Mouse (Mus musculus): Measurements from ENCODE around the gene Mrrf.
A peak's percentile ranks its signal among the peaks of the same experiment; 100 is the strongest.

Mrrf gene

DNA sequence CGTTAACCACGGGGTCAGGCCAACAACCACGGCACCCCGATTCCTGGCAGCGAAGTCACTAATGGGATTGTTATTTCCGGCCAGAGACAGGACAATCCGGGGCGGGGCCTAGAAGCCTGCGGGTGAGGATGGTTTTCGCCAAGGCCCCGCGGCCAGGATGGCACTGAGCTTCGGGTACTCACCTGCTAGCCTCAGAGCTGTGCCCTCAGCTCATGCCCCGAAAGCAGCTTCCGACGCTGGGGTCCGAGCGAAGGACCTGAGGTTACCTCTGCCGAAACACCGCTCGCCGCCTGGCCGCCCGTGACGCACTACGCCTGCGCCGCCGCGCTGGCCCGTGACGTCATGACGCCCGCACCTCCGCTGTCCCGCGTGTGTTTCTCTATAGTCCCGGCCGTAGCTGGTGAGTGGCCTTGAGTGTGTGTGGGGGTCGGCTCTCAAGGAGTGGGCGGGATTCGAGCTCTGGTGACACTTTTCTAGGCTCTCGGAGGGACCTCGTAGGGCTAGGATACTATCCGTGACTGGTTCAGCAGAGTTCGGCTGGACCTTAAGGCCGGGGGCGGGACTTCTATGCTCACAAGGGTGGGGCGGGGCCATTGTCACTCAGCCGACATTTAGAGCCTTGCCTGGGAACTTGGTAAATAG, at the start of gene Mrrf, which contains the start of gene Rbm18:
Mrrf (plus strand) TSS at position 90 of the 642 bp plus-strand sequence.
Rbm18 (minus strand) TSS at position 474 of the 642 bp plus-strand sequence.
- peak; percentile 94 for DNase-seq

DNA sequence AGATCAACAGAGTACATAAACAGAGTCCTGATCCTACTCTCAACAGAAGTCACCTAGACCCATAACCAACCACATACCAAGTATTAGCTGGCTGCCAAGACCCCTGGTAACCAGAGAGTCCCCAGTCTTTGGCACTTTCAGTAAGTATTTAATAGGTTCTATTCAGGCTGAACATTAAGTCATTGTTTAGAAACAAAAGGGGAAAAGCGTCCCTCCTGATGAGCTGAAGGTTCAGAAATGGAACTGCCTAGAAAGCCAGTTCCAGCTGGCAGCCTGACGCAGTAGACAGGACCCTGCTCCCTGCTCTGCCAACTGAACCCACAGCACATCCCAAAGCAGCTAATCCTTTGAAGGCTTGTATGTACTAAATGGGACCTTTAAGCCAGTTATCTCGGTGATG, 47.0 kb upstream of the Mrrf start:
- no peak for DNase-seq

DNA sequence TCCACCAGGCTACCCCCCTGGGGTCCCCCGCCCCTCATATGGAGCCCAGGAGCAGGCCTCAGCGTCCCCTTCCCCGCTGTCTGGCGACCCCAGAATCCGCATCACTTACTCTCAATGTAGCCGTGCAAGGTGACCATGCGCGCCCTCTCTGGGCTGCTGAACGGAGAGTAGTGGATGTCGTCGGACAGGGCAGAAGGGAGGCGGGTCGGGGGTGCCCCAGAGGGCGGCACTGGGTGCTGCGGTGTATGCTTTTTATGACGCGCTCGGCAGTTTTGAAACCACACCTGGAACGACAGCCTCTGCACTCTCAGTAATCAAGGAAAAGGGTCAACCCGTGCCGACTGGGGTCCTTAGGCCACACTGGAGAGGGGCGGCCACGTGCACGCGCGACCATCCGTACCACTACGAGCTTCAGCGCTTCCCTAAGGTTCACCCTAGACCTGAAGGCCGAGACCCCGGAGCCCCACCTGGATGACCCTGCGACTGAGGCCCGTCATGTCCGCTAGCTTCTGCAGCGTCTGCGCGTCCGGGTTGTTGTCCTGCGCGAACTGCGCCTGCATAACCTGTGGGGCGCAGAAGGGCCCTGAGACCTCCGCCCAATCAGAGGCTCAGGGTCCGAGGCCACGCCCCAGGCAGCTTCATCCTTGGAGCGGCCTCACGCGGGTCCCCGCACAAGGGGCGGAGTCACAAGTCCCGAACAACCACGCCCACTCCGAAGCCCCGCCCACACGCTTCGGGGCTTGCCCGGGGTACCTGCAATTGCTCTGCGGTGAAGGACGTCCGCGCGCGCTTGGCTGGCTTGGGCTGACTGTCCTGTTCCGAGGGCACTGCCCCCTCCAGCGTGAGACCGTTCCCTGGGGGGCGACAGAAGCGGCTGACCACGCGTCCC, 45.1 kb upstream of the Mrrf start:
- peak; percentile 51 for DNase-seq

DNA sequence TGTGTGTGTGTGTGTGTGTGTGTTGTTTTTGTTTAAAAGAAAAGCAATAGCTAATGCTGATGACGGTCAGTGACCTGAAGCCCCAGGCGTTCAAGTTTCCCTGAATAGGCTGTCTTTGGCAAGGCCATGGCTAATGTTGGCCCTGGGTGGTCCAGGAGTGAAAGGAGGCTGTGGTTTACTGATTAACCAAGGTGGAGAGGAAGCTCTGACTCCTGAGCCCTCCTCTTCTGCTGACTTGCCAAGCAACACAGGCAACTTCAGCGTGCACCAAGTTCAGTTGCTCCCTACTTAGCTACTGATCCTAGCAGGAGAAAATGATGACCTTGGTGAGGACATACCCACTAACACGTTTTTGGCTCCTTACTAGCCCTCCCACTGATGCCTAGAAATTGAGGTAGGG, 43.4 kb upstream of the Mrrf start:
- DNase-seq, result no peak

DNA sequence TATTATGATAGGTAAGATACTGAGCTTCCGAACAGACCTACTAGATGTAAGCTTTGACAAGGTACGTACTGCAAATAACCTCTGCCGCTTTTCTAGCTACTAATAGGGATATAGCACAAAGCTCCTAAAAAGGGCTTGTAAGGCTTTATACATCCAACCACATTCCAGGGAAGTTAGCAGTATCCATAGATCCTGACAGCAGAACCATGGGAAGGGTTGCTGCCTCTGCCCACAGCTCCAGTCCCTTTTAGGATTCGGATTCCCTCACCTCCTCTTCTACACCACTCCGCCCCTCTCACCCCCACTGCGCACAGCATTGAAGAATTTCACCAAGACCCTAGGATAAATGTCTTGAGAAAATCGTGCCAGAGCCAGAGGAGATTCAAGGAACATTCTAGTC, 42.9 kb upstream of the Mrrf start:
- no peak for DNase-seq

DNA sequence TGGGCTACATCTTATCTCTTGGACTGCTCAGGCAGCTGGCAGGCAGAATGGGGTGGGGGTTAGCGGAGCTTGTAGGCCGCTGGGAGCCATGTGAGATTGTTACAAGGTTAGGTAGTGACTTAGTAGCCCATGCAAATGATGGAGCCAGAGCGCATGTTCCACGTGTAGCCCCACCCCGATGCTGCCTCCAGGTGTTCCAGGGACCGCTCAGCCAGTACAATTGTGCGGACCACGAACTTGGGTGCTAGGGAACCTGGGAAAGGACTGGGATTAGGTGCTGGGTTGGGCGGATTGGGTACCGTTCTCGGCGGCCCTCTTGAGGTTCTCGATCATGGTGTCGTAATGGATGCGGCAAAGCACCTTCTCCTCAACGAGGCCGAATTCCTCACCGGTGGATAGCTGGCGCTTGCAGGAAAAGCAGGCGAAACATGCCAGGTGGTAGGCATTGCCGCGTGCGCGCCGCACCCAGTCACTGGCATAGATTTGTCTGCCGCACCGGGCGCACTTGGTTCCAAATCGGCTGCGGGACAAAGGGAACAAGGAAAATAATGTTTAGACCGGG, 42.2 kb upstream of the Mrrf start:
- no peak for DNase-seq

DNA sequence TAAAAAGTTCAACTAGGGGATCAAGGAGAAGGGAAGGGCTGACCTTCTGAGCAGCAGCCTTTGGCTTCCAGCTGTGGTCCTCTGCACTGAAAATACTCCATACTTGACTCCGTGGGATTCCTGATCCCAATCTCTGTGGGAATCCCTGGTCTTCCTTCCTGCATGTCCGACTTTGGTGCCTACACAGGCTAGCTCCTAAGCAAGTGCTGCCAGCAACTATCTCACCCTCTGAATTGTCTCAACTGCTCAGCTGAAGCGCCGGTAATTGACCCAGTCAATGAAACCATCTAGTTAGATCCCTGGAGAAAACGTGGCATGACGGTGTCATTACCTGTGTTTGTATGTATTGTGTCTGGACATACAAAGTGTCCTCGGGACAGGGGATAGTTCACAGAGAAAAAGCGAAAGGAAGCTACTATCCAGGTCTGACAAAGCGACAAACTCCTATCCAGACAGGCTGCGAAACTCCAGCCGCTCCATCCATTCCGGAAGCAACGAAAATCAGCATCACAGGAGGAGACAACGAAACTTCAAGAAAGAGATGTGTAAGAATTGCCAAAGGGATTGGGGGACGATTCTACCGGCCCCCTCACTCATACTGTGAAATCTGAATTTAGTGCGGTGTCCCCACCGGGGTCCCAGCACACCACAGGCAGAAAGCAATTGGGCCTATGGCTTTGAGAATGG, 38.9 kb upstream of the Mrrf start:
- no peak for DNase-seq

DNA sequence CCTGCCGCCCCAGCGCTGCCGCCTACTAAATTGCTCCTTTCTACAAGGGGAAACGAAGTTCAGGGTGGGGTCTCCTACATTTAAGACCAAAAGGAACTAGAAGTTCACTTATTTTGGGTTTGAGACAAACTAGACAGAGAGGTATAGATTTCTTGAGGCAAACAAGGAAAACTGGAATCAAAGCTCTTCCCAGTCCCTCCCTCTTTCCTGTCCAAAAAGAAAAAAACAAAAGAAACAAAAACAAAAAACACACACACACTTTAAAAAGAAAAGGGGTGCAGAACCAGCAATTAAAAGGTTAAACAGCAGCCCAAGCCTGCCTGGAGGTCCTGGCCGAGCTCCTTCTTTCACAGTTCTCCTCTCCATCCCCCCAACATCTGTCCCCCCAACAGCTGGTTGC, 38.2 kb upstream of the Mrrf start:
- no peak for DNase-seq

DNA sequence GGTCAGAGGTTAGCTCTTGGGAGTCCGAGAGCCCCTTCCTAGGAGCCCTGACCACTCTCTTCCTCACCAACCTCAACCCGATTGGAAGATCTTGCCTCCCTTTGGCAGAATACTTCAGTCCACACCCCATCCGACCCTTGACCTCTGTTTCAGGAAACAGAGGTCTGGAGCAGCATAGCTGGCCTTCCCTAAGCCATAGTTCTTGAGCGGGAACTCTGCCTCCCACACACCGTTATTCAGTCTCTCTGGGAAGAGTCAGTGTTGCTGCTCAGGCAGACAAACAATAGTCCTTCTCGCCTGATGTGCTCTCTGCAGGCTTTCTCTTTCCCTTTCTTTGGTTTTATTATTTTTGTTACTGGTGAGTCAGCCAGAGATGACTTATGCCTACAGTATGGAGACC, 36.5 kb upstream of the Mrrf start:
- DNase-seq, result no peak

DNA sequence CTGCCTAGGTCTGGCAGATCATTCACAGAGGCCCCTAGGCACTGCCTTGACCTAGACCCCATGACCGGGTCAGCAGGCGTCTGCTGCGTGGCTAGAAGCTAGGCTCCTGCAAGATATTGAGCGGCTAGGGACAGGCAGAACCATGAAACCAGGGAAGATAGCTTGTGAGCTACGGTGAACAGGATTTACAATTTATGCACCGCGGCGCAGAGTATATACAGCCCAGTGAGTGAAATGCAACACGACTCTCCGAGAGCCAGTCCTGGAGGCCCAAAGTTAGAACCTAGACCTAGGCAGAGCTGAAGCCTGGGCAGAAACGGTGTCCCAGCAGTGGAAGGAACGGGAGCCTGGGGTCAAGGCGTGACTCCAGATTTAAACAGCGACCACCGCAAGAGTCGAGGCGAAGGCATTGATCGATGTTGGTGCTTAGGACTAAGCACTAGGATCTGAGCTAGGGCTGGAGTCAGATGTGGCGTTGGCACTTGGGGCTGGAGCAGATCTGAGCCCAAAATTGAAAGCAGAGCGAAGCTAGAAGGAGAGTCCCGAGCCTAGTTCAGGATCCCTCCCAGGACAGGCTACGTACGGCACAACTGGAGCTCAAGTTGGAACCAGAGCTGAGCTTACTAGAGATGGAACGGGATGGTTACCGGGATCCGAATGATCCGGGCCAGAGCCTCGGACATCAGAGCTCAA, 34.2 kb upstream of the Mrrf start:
- DNase-seq, result no peak

DNA sequence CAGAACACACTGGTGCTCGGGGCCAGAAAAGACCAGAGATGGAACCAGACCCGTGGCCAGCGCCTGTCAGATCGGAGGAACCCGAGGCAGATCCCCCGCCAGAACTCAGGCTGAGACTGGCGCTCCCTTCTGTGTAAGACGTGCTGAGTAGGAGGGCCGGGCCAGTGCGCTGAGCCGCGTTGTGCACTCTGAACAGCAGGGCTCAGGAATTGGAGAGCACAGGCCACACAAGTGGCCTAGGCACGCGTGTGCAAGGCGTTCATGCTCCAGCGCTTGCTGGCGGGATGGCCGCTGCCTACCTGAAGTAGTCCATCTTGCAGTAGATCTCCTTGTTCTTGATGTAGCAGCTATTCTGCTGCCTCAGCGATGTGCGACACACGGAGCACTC, 33.6 kb upstream of the Mrrf start:
- DNase-seq, result peak; percentile 20

DNA sequence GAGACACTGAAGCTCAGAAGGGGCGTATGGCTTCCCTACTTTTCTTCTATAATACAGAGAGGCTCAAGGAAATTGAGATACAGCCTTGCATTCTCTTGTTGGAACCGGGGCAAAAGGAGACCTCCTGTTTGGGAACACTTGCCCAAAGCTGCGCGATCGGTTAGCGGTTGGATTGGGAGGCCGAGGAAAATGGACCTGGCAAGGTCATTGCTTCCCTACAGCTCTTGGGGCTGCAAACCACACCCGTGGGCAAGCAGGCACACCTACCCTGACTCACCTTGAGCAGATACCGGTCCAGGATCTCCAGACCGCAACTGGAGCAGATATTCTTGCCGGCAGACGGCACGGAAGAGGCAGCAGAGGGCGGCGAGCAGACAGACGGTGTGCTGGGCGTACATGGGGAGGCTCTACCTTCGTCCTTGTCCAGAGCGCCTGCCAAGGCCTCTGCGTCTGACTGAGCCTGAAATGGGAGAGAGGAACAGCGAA, 33.1 kb upstream of the Mrrf start:
- no peak for DNase-seq

DNA sequence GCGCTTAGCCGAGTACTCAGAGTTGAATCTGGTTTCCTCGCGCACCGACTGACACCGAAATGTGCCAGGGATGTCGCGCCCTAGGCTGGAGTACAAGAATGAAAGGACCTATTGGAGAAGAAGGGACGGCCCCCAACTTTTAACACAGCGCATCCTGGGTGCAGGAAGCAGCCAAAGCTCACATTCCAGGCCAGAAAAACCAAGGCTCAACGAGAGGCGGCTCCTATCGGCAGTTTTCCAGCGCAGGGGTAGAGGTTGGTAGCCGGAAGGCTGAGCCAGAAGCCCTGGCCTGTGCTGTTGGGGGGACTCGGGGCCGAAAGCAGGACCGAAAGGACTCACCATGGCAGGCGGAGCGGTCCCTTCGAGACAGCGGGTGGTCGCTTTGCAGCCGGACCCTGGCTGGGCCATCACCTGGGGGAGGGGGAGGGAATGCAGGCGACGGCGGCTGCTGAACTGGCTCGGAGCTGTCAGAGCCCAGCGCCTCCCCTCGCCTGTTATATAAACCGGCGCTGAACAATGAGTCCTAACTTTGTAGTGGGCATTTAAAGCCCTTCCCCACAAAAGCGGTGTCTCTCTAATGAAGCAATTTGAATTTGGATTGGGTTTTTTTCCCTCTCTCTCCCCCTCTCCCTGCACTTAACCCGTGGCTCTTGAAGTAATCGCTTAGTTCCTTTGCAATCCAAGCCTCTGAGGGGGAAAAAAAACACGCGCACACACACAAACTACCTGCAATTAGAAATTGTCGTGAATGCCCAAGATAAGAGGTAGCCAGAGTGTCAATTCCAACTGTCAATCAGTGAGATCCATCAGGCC, 32.4 kb upstream of the Mrrf start:
- DNase-seq, result peak; percentile 27

DNA sequence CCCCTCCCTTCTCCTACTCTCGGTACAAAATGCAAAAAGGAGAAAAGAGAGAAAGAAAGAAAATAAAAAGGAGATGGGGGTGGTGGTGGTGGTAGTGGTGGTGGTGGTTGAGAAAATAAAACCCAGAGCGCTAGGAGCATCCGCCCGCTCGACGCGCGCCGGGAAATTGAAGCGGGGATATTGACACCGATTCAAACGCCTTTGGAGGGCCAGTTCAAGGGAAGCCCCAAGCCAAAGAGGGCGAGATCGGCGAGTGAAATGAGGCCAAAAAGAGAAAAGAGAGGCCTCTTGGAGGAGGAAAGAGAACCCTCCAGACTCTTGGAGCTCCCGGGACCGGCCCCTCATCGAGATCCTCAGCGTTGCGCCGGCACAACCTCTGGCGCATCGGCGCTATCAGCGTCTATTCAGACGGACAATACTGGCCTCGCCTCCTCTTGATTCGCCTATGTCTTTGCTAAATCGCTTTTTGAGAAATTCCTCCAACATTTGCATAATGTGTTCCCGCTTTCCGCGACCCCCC, 31.7 kb upstream of the Mrrf start:
- no peak for DNase-seq

DNA sequence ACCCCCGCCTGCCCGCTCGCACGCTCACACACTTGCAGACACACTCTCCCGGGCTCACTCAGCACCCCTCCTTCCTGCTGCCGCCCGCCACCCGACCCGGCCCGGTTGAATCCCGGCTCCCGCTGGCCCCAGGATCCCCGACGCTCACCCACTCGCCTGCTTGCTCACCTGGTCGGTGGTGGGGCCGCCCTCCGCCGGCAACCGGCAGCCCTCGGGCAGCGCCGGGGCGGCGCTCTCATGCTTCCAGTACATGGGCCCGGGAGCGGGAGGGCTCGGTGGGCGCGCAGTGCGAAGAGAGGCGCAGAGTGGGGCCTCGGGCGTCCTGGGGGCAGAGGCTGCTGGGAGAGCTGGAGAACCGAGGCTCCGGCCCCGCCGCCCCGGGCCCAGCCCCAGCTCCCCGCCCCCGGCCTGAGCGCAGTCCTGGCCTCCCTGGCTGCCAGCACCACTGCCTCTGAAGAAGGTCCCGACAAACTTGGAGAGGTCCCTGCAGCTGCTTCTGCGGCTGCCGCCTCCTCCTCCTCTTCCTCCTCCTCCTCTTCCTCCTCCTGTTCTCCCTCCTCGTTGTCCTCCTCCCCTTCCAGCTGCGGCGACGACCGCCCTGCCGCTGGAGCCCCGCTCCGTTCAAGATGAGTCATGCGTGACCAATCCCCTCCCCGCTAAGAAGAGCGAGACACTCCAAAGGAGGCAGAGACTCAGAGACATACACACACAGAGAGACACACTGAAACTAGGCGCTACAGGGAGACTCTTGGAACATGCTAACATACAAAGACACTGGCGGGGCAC, 31.0 kb upstream of the Mrrf start, which contains the start of gene Lhx6:
Lhx6 (minus strand) TSS at position 453 of the 786 bp plus-strand sequence.
- DNase-seq, result peak; percentile 40

DNA sequence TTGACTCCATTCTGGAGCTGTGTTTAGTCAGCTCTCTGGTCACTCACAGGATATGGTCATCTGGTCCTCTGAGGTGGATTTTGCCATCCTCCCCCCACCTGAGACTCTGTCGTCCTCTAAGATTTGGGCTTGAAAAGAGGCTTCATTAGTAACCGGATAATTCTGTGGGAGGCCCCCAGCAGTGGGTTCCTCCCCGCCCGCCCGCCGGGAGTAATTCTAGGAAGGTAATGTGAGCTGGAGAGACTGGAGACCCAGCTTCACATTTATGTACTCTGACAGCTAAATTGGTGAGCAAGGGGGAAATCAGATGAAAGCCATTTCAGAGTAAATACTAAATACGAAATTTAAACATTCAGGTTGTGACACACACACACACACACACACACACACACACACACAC, 27.6 kb upstream of the Mrrf start:
- DNase-seq, result no peak

DNA sequence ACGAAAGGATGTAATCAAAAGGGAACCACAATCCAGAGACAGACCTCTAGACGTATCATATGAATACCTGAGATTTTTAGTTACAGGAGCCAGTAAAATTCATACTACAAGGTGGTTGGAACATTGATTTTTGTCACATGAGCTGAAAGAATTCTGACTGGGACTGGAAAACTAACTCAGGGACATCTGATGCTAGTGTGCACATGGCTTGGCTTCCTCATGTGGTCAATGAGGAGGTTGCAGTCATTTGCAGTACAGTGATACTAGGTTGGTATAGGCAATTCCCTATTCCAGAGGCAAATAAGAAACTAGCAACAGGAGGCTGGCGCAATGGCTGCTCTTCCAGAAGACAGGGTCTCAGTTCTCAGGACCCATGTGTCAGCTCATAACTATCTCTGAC, 23.6 kb upstream of the Mrrf start:
- no peak for DNase-seq

DNA sequence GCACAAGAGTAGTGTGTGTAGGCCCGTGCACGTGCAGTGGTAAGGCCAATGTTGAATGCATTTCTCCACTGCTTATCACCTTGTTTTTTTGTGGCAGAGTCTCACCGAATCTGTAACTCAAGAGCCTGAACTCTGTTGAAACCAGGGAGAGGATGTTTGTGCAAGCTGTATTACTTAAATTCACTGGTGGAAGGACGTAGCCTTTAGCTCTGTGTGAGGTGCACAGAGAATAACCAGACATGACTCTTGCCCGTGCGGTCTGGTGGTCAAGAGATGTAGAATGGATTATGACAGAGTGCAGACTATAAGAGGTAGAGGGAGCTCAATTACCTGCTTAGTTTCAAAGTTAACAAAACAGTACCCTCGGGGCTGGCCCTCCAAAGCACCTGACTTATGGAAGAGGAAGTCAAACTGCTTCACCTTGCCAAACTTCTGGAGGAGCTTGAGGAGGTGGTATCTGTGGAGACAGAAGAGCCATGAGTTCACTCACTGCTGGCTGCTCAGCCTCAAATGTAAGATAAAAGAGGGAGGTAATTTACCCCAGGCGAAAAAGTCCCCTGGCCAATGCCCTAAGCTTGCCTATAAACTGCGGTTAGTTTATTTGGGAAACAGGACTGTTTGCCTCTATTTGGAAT, 9.3 kb upstream of the Mrrf start:
- no peak for DNase-seq

DNA sequence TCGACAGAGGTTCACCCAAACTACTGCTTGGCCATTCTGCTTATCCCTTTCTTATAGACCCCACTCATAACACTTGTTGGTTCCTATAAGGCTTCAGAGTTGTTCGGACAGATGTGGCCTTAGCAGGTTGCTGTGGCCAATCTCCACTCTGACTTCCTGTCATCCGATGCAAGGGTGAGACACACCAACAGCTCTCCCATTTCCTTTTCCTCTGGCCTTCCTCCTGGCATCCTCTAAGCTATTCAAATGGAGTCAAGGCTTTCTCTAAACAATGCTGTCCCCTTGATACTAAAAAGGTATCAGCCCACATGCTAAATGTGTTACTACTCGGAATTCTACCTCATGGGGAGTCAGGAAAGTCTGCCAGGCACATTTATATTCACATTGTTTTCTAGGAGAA, 8.2 kb upstream of the Mrrf start:
- peak; percentile 27 for DNase-seq

DNA sequence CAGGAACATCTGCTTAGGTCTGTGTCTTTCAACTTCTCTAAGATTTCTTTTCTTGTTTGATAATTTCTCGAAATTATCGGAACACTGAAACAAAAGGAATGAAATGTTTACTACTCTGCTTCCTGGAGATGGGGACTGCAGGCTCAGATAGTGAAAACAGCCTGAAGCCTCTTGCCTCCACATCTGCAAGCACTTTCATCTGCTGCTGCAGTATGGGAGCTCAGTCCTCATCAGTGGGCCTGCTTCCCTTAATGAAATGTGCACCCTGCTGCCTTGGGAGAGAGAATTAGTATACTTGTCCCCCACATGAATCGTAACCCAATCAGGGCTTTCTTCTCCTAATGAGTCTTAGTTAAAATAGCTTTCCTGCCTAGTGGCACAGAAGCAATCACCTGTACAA, 7.1 kb upstream of the Mrrf start:
- DNase-seq, result no peak
